Mouse (Mus musculus): ENCODE data around the gene Olfr630. TPM values are rescaled to one million over a fixed set of nuclear protein-coding genes. Genes with fewer than 3 reads are reported as not detected.
"Not testable (repeated sequence)": the region's sequence is repeated elsewhere in the genome, so short reads cannot be mapped to it uniquely, and the experiment has no call there.

The Olfr630 gene
- polyA plus RNA-seq, 1 experiment from 2014 or later, result not detected

DNA sequence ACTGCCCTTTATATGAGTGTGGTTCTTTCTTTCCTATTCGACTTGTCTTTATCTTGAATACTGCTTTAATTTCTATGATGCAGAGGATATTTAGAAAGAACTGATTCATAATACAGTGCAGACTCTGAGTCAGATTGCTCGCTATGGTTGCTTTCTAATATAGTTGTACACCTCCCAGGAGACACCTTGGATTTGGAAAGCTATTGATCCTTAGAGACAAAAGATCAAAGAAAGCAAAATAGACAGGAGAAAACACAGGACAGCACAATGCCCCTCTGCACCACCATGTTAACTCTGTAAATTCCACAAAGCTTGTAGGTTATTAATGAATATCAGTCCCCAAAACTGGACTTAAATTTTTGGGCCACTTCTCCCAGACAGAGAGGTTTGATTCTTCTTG is 12.3 kb downstream of the Olfr630 start, which contains the start of gene Olfr629:
Gene Olfr629 (minus strand): TSS at position 101 of the 400 bp plus-strand sequence.
- TF ChIP-seq CTCF (IDR thresholded peaks at IDR 0.05; ENCODE audit: low read depth), result no peak
- no peak within 1 kb of the TSS for H3K27ac ChIP-seq (ENCODE audit: low read depth)
- no peaks in the 10 kb centered on the region for H3K27me3 ChIP-seq (ENCODE audit: insufficient read depth, low read length)
- H3K9me3 ChIP-seq (ENCODE audit: low read depth, low read length), result no peaks in the 10 kb centered on the region
- no peak for DNase-seq
- no peak within 1 kb of the TSS for H3K4me3 ChIP-seq (ENCODE audit: low read depth, low read length)
- WGBS, result 70% methylated on average over 2 of the region's 2 CpGs
- H3K4me2 ChIP-seq, result no peak within 1 kb of the TSS
- no peak for ATAC-seq (ENCODE audit: insufficient read depth)
- no peak within 1 kb of the TSS for H3K9ac ChIP-seq
- H3K4me1 ChIP-seq (ENCODE audit: insufficient read depth), result no peaks in the 10 kb centered on the region
- no peaks in the 10 kb centered on the region for H3K36me3 ChIP-seq (ENCODE audit: insufficient read depth)

DNA sequence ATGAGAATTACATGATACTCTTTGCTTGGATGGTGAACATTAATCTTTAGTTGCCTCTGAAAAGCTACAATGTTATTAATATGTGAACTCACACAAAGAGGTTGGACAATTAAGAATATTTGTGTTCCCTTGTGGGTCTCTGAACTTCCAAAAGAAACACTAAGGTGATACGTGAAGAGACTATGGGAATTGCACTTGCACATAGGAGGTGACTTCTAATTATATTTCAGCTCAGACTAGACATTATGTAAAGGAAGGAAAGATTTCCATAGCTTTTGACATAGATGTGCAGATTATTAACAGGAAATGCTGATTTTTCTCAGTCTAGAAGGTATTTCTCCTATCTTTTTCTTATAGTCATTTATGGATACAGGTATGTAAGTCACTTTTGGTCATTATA is 27.1 kb downstream of the Olfr630 start, which contains the start of gene Olfr628:
Gene Olfr628 (plus strand): TSS at position 301 of the 400 bp plus-strand sequence.
- ATAC-seq (ENCODE audit: insufficient read depth) (no peak), DNase-seq (no peak)
- no peak within 1 kb of the TSS for H3K9ac ChIP-seq
- WGBS, result 86% methylated on average over 1 of the region's 1 CpGs
- TF ChIP-seq CTCF (IDR thresholded peaks at IDR 0.05; ENCODE audit: low read depth), result no peak
- no peaks in the 10 kb centered on the region for H3K4me1 ChIP-seq (ENCODE audit: insufficient read depth)
- no peak within 1 kb of the TSS for H3K4me3 ChIP-seq (ENCODE audit: low read depth, low read length)
- H3K27ac ChIP-seq (ENCODE audit: low read depth), result no peak within 1 kb of the TSS
- no peaks in the 10 kb centered on the region for H3K27me3 ChIP-seq (ENCODE audit: insufficient read depth, low read length)
- H3K9me3 ChIP-seq (ENCODE audit: low read depth, low read length), result no peaks in the 10 kb centered on the region
- no peaks in the 10 kb centered on the region for H3K36me3 ChIP-seq (ENCODE audit: insufficient read depth)
- no peak within 1 kb of the TSS for H3K4me2 ChIP-seq

DNA sequence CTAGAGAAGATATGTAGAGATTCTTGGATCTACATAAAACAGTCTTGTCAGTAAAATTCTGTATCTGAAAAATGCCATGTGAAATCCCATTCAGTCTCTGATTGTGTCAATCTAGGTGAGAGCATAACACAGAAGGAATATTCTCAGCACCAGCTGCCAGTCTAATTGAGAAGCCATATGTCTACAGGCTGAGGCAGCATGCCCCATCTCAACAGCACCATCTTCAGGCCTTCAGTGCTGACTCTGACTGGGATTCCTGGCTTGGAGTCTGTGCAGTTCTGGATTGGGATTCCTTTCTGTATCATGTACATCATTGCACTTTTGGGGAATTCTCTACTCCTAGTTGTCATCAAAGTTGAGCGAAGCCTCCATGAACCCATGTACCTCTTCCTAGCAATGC is 40.7 kb downstream of the Olfr630 start:
- 94% methylated on average over 1 of the region's 1 CpGs for WGBS
- H3K4me3 ChIP-seq (ENCODE audit: low read depth, low read length); H3K27ac ChIP-seq (ENCODE audit: low read depth); H3K27me3 ChIP-seq (ENCODE audit: insufficient read depth, low read length); DNase-seq; H3K4me2 ChIP-seq; H3K4me1 ChIP-seq (ENCODE audit: insufficient read depth); H3K9me3 ChIP-seq (ENCODE audit: low read depth, low read length); H3K9ac ChIP-seq; ATAC-seq (ENCODE audit: insufficient read depth); H3K36me3 ChIP-seq (ENCODE audit: insufficient read depth): not testable (repeated sequence)

GRCm38 (mm10) chr7:103714371-103714770 is 42.8 kb downstream of the Olfr630 start, which contains the start of gene Olfr243:
Gene Olfr243 (plus strand): TSS chr7:103714671.
- no peaks in the 10 kb centered on the region for H3K9me3 ChIP-seq (ENCODE audit: low read depth, low read length)
- no peak within 1 kb of the TSS for H3K4me3 ChIP-seq (ENCODE audit: low read depth, low read length)
- no peaks in the 10 kb centered on the region for H3K27me3 ChIP-seq (ENCODE audit: insufficient read depth, low read length)
- no peak within 1 kb of the TSS for H3K9ac ChIP-seq
- no peaks in the 10 kb centered on the region for H3K36me3 ChIP-seq (ENCODE audit: insufficient read depth)
- H3K4me2 ChIP-seq, result no peak within 1 kb of the TSS
- no peak within 1 kb of the TSS for H3K27ac ChIP-seq (ENCODE audit: low read depth)
- no peaks in the 10 kb centered on the region for H3K4me1 ChIP-seq (ENCODE audit: insufficient read depth)
- no peak for TF ChIP-seq CTCF (IDR thresholded peaks at IDR 0.05; ENCODE audit: low read depth)
- DNase-seq (no peak), ATAC-seq (ENCODE audit: insufficient read depth) (no peak)

- no peaks in the 10 kb centered on the region for H3K4me1 ChIP-seq (ENCODE audit: insufficient read depth)
- H3K27me3 ChIP-seq (ENCODE audit: insufficient read depth, low read length), result no peaks in the 10 kb centered on the region
- ATAC-seq (ENCODE audit: insufficient read depth) (no peak), DNase-seq (peak; percentile 0)
- H3K27ac ChIP-seq (ENCODE audit: low read depth), result no peak overlapping the region
- TF ChIP-seq CTCF (IDR thresholded peaks at IDR 0.05; ENCODE audit: low read depth), result no peak
- 38% methylated on average over 2 of the region's 2 CpGs for WGBS
- no peak overlapping the region for H3K9ac ChIP-seq
- no peaks in the 10 kb centered on the region for H3K9me3 ChIP-seq (ENCODE audit: low read depth, low read length)
- H3K36me3 ChIP-seq (ENCODE audit: insufficient read depth), result no peaks in the 10 kb centered on the region
- no peak overlapping the region for H3K4me2 ChIP-seq
- H3K4me3 ChIP-seq (ENCODE audit: low read depth, low read length), result no peak overlapping the region
These were observed 45.1 kb downstream of the Olfr630 start for GRCm38 (mm10) chr7:103712024-103712423.

Other genes starting within 250 kb of the Olfr630 start
- gene Olfr610, start 245.2 kb downstream of the Olfr630 start, polyA plus RNA-seq (2014; fragmentation: Nextera tagmentation; extraction: Ambion mirVana), result not detected in 2 replicates
- not detected in 2 replicates for gene Olfr611, start 236.5 kb downstream of the Olfr630 start, polyA plus RNA-seq (2014; fragmentation: Nextera tagmentation; extraction: Ambion mirVana)
- gene Olfr612, start 214.6 kb downstream of the Olfr630 start, polyA plus RNA-seq (2014; fragmentation: Nextera tagmentation; extraction: Ambion mirVana), result not detected in 2 replicates
- gene Olfr613, start 209.3 kb downstream of the Olfr630 start, polyA plus RNA-seq (2014; fragmentation: Nextera tagmentation; extraction: Ambion mirVana), result not detected in 2 replicates
- gene Olfr615, start 201.3 kb downstream of the Olfr630 start, polyA plus RNA-seq (2014; fragmentation: Nextera tagmentation; extraction: Ambion mirVana), result not detected in 2 replicates
- gene Olfr616, start 188.2 kb downstream of the Olfr630 start, polyA plus RNA-seq (2014; fragmentation: Nextera tagmentation; extraction: Ambion mirVana), result not detected in 2 replicates
- gene Olfr617, start 184.3 kb downstream of the Olfr630 start, polyA plus RNA-seq (2014; fragmentation: Nextera tagmentation; extraction: Ambion mirVana), result not detected in 2 replicates
- not detected in 2 replicates for gene Olfr618, start 167.2 kb downstream of the Olfr630 start, polyA plus RNA-seq (2014; fragmentation: Nextera tagmentation; extraction: Ambion mirVana)
- not detected in 2 replicates for gene Olfr619, start 156.8 kb downstream of the Olfr630 start, polyA plus RNA-seq (2014; fragmentation: Nextera tagmentation; extraction: Ambion mirVana)
- not detected in 2 replicates for gene Olfr620, start 144.8 kb downstream of the Olfr630 start, polyA plus RNA-seq (2014; fragmentation: Nextera tagmentation; extraction: Ambion mirVana)
- not detected in 2 replicates for gene Olfr622, start 114.6 kb downstream of the Olfr630 start, polyA plus RNA-seq (2014; fragmentation: Nextera tagmentation; extraction: Ambion mirVana)
- gene Olfr623, start 93.6 kb downstream of the Olfr630 start, polyA plus RNA-seq (2014; fragmentation: Nextera tagmentation; extraction: Ambion mirVana), result not detected in 2 replicates
- 0.03 TPM in 1 of 2 replicates, not detected in the other for gene Olfr624, start 86.1 kb downstream of the Olfr630 start, polyA plus RNA-seq (2014; fragmentation: Nextera tagmentation; extraction: Ambion mirVana)
- gene Olfr625-ps1, start 74.6 kb downstream of the Olfr630 start, polyA plus RNA-seq (2014; fragmentation: Nextera tagmentation; extraction: Ambion mirVana), result not detected in 2 replicates
- gene Olfr243, start 42.7 kb downstream of the Olfr630 start, polyA plus RNA-seq (2014; fragmentation: Nextera tagmentation; extraction: Ambion mirVana), result not detected in 2 replicates
- gene Olfr628, start 27.0 kb downstream of the Olfr630 start, polyA plus RNA-seq (2014; fragmentation: Nextera tagmentation; extraction: Ambion mirVana), result not detected in 2 replicates
- gene Olfr629, start 12.4 kb downstream of the Olfr630 start, polyA plus RNA-seq (2014; fragmentation: Nextera tagmentation; extraction: Ambion mirVana), result not detected in 2 replicates
- gene Olfr69, start 14.3 kb upstream of the Olfr630 start, polyA plus RNA-seq (2014; fragmentation: Nextera tagmentation; extraction: Ambion mirVana), result not detected in 2 replicates
- gene Olfr68, start 22.4 kb upstream of the Olfr630 start, polyA plus RNA-seq (2014; fragmentation: Nextera tagmentation; extraction: Ambion mirVana), result not detected in 2 replicates
- not detected in 2 replicates for gene Olfr67, start 34.5 kb upstream of the Olfr630 start, polyA plus RNA-seq (2014; fragmentation: Nextera tagmentation; extraction: Ambion mirVana)
- gene Hbb-bt, start 56.7 kb upstream of the Olfr630 start, polyA plus RNA-seq (2014; fragmentation: Nextera tagmentation; extraction: Ambion mirVana), result 3,031 and 3,067 TPM in 2 replicates
- 7,232 and 7,259 TPM in 2 replicates for gene Hbb-bs, start 70.8 kb upstream of the Olfr630 start, polyA plus RNA-seq (2014; fragmentation: Nextera tagmentation; extraction: Ambion mirVana)
- gene Hbb-bh2, start 83.2 kb upstream of the Olfr630 start, polyA plus RNA-seq (2014; fragmentation: Nextera tagmentation; extraction: Ambion mirVana), result not detected in 2 replicates
- 9.2 and 18.0 TPM in 2 replicates for gene Hbb-bh1, start 85.8 kb upstream of the Olfr630 start, polyA plus RNA-seq (2014; fragmentation: Nextera tagmentation; extraction: Ambion mirVana)
- 1,485 and 1,968 TPM in 2 replicates for gene Hbb-y, start 95.9 kb upstream of the Olfr630 start, polyA plus RNA-seq (2014; fragmentation: Nextera tagmentation; extraction: Ambion mirVana)
- gene Olfr66, start 128.9 kb upstream of the Olfr630 start, polyA plus RNA-seq (2014; fragmentation: Nextera tagmentation; extraction: Ambion mirVana), result not detected in 2 replicates
- gene Olfr64, start 137.2 kb upstream of the Olfr630 start, polyA plus RNA-seq (2014; fragmentation: Nextera tagmentation; extraction: Ambion mirVana), result not detected in 2 replicates
- not detected in 2 replicates for gene Olfr65, start 146.2 kb upstream of the Olfr630 start, polyA plus RNA-seq (2014; fragmentation: Nextera tagmentation; extraction: Ambion mirVana)
- gene Olfr631, start 171.5 kb upstream of the Olfr630 start, polyA plus RNA-seq (2014; fragmentation: Nextera tagmentation; extraction: Ambion mirVana), result not detected in 2 replicates
- gene Olfr632, start 177.0 kb upstream of the Olfr630 start, polyA plus RNA-seq (2014; fragmentation: Nextera tagmentation; extraction: Ambion mirVana), result not detected in 2 replicates
- gene Olfr633, start 187.1 kb upstream of the Olfr630 start, polyA plus RNA-seq (2014; fragmentation: Nextera tagmentation; extraction: Ambion mirVana), result not detected in 2 replicates
- not detected in 2 replicates for gene Olfr635, start 213.8 kb upstream of the Olfr630 start, polyA plus RNA-seq (2014; fragmentation: Nextera tagmentation; extraction: Ambion mirVana)
- gene Olfr638, start 241.4 kb upstream of the Olfr630 start, polyA plus RNA-seq (2014; fragmentation: Nextera tagmentation; extraction: Ambion mirVana), result not detected in 2 replicates

Data from lung, embryonic 14.5 days (tissue).